Comparison of ENCODE assay signal across 10 mouse cellular contexts in the genomic region with DNA sequence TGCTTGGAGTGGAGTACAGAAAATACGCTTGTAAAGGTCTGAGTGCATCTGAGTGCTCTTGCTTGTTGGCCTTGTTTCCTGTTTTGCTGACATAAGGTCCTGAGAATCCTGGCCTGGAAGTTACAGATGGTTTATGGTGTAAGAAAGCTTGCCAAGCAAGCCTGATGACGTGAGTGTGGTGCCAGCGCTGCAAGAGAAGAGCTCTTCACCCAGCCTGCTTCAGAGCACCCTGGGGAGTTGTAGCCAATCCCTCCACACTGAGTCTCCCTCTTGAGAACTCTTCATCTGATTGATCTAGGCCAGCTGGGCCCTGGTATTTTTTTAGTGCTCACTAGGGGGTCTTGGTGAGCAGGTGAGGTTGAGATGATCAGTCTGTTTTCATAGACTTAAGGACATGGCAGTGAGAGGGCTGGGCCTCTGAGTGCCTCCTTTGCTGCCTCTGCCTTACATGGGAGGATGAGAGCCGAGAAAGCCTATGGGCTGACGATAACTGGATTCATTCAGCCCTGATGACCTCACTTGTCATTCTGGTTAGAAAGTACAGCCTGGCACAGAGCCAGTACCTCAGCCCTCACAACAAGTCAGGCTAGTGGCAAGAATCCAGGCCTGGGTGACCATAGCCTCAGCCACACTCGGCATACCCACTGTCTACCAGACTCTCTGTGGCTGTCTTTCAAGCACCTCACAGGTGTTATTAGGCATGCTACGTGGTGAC. TPM values are rescaled to one million over a fixed set of nuclear protein-coding genes. Genes with fewer than 3 reads are reported as not detected.
A peak's percentile ranks its signal among the peaks of the same experiment; 100 is the strongest.
DNase-seq lines count a peak whose midpoint lies in the region; ATAC-seq and TF ChIP-seq lines count a peak whose summit lies in the region.
"Had no signal": no experiment of that assay in that cellular context is flagged by ENCODE, and none has a peak within 500 bp of the region (broad histone marks: within the 10 kb centered on the region; RNA-seq: fewer than 3 reads in every experiment).

No protein-coding gene starts in this region.

- no peak for TF ChIP-seq CTCF in hindbrain, postnatal 0 days (IDR thresholded peaks at IDR 0.05; ENCODE audit: low read depth)

- no peaks in the 10 kb centered on the region for H3K9me3 ChIP-seq in hindbrain, postnatal 0 days (ENCODE audit: low read length)
- H3K9me3 ChIP-seq in hindbrain, embryonic 13.5 days = no peaks in the 10 kb centered on the region
- H3K9me3 ChIP-seq: hindbrain, embryonic 15.5 days; liver, embryonic 15.5 days had no signal

- H3K27ac ChIP-seq in hindbrain, postnatal 0 days = peak overlapping the region; percentile 41; the same call in 1 of the 2 replicates
- H3K27ac ChIP-seq in hindbrain, embryonic 13.5 days = no peak overlapping the region
- H3K27ac ChIP-seq: hindbrain, embryonic 15.5 days; liver, embryonic 15.5 days had no signal

- H3K36me3 ChIP-seq in hindbrain, postnatal 0 days (ENCODE audit: insufficient read depth, low read length) = no peaks in the 10 kb centered on the region
- H3K36me3 ChIP-seq in hindbrain, embryonic 13.5 days = no peaks in the 10 kb centered on the region
- H3K36me3 ChIP-seq: hindbrain, embryonic 15.5 days; liver, embryonic 15.5 days had no signal

- H3K4me1 ChIP-seq in hindbrain, postnatal 0 days (ENCODE audit: insufficient read depth, low read length) = no peaks in the 10 kb centered on the region
- no peaks in the 10 kb centered on the region for H3K4me1 ChIP-seq in hindbrain, embryonic 13.5 days (replicated peaks)
- H3K4me1 ChIP-seq: hindbrain, embryonic 15.5 days; liver, embryonic 15.5 days had no signal

- WGBS in hindbrain, postnatal 0 days = 45% methylated on average over 7 of the region's 7 CpGs
- WGBS in hindbrain, embryonic 13.5 days = 72% methylated on average over 7 of the region's 7 CpGs

- no peak for ATAC-seq in hindbrain, postnatal 0 days
- no peak for ATAC-seq in hindbrain, embryonic 13.5 days (ENCODE audit: low FRiP score)

- no peak overlapping the region for H3K4me3 ChIP-seq in hindbrain, postnatal 0 days (ENCODE audit: low read length)
- no peak overlapping the region for H3K4me3 ChIP-seq in hindbrain, embryonic 13.5 days
- H3K4me3 ChIP-seq: hindbrain, embryonic 15.5 days; liver, embryonic 15.5 days had no signal

- no peak overlapping the region for H3K9ac ChIP-seq in hindbrain, postnatal 0 days (replicated peaks; ENCODE audit: low read length)
- H3K9ac ChIP-seq in hindbrain, embryonic 13.5 days = no peak overlapping the region
- H3K9ac ChIP-seq: hindbrain, embryonic 15.5 days; liver, embryonic 15.5 days had no signal

- no peaks in the 10 kb centered on the region for H3K27me3 ChIP-seq in hindbrain, postnatal 0 days (ENCODE audit: insufficient read depth, low read length)
- H3K27me3 ChIP-seq in hindbrain, embryonic 13.5 days = no peaks in the 10 kb centered on the region
- H3K27me3 ChIP-seq: hindbrain, embryonic 15.5 days; liver, embryonic 15.5 days had no signal

- peak; percentile 43 for DNase-seq in hindbrain, postnatal 0 days (ENCODE audit: low spot score)
- peak; percentile 33 for DNase-seq in NIH3T3 (ENCODE audit: low read depth)
- peak; percentile 74 to 78 for DNase-seq in cerebellum, adult 18-20 months
- peak; percentile 71 to 80 for DNase-seq in lung, adult 18-20 months
- DNase-seq in embryo, embryonic 10 days (ENCODE audit: low spot score) = no peak
- no peak for DNase-seq in thymus, postnatal 0 days (ENCODE audit: low spot score)
- DNase-seq in embryo, embryonic 11 days = no peak

- H3K4me2 ChIP-seq in hindbrain, postnatal 0 days (ENCODE audit: low read depth, low read length) = no peak overlapping the region
- no peak overlapping the region for H3K4me2 ChIP-seq in hindbrain, embryonic 13.5 days
- H3K4me2 ChIP-seq: hindbrain, embryonic 15.5 days; liver, embryonic 15.5 days had no signal

RNA-seq across cellular contexts. Expression of a gene that starts 35.9 kb away (rescaled TPM):
- total RNA-seq in hindbrain, postnatal 0 days (2014; rRNA removed) = 40.1 and 42.7 TPM in 2 replicates
- polyA plus RNA-seq in hindbrain, postnatal 0 days (2015; fragmentation: Nextera tagmentation; extraction: Ambion mirVana) = 22.7 and 24.0 TPM in 2 replicates
- 20.3 and 20.6 TPM in 2 replicates for polyA plus RNA-seq in hindbrain, embryonic 13.5 days (2015; fragmentation: Nextera tagmentation; extraction: Ambion mirVana)
- polyA plus RNA-seq in thymus, postnatal 0 days (2015; fragmentation: Nextera tagmentation; extraction: Ambion mirVana) = 9.7 and 12.7 TPM in 2 replicates

RNA-seq across cellular contexts. Expression of a gene that starts 36.0 kb away (rescaled TPM):
- 22.2 and 23.6 TPM in 2 replicates for total RNA-seq in hindbrain, postnatal 0 days (2014; rRNA removed)
- polyA plus RNA-seq in hindbrain, postnatal 0 days (2015; fragmentation: Nextera tagmentation; extraction: Ambion mirVana) = 33.1 and 36.4 TPM in 2 replicates
- polyA plus RNA-seq in hindbrain, embryonic 13.5 days (2015; fragmentation: Nextera tagmentation; extraction: Ambion mirVana) = 38.7 and 41.2 TPM in 2 replicates
- polyA plus RNA-seq in thymus, postnatal 0 days (2015; fragmentation: Nextera tagmentation; extraction: Ambion mirVana) = 29.7 and 34.6 TPM in 2 replicates

RNA-seq across cellular contexts. Expression of a gene that starts 42.5 kb away (rescaled TPM):
- 22.5 and 34.0 TPM in 2 replicates for total RNA-seq in hindbrain, postnatal 0 days (2014; rRNA removed)
- polyA plus RNA-seq in hindbrain, postnatal 0 days (2015; fragmentation: Nextera tagmentation; extraction: Ambion mirVana) = 76.7 and 78.2 TPM in 2 replicates
- 92.4 and 92.9 TPM in 2 replicates for polyA plus RNA-seq in hindbrain, embryonic 13.5 days (2015; fragmentation: Nextera tagmentation; extraction: Ambion mirVana)
- 74.9 and 77.4 TPM in 2 replicates for polyA plus RNA-seq in thymus, postnatal 0 days (2015; fragmentation: Nextera tagmentation; extraction: Ambion mirVana)

Comparison
In these comparisons a context has a peak if more than half of its experiments do, and no peak if none do; other contexts are left out.
1. DNase-seq: peak in hindbrain, postnatal 0 days (single experiment), NIH3T3 (single experiment), cerebellum, adult 18-20 months (2 of 2) and lung, adult 18-20 months (2 of 2); none in embryo, embryonic 10 days (single experiment), thymus, postnatal 0 days (single experiment) and embryo, embryonic 11 days (single experiment).